ENCODE assay signal across 8 mouse cellular contexts in the genomic region with DNA sequence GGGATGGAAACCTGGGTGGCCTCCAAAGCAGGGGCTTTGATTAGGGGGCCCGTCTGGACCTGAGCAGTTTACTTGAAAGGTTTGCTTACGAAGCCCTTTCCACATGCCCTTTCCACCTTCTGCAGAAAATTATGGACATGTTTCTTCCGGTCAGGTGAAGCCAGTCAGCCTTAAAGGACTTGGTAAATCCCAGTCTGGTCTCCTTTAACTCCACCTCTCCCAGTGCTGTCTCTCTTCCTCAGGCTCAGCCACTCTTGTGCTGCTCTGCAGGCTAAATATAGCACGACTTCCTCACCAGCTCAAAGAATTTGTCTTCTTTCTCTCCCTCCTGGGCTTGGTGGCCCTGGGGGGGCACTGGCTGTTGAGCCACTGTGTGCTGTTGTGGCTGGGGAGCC. TPM values are rescaled to one million over a fixed set of nuclear protein-coding genes. Genes with fewer than 3 reads are reported as not detected.
A peak's percentile ranks its signal among the peaks of the same experiment; 100 is the strongest.
DNase-seq lines count a peak whose midpoint lies in the region; ATAC-seq and TF ChIP-seq lines count a peak whose summit lies in the region.

No protein-coding gene starts in this region.

- 15% methylated on average over 4 of the region's 4 CpGs for WGBS in heart, adult 2 months
- WGBS in limb, embryonic 12.5 days: 14% methylated on average over 4 of the region's 4 CpGs

- no peak for ATAC-seq in limb, embryonic 12.5 days (ENCODE audit: insufficient number of reproducible peaks, insufficient read depth, low FRiP score, low TSS enrichment, low read depth)
- no peak for ATAC-seq in monocyte, adult 5-6 weeks (replicated peaks; ENCODE audit: insufficient number of reproducible peaks, low FRiP score, low TSS enrichment, poor library complexity, severe bottlenecking)

- peak overlapping the region; percentile 51 for H3K27ac ChIP-seq in heart, adult 2 months
- no peak overlapping the region for H3K27ac ChIP-seq in limb, embryonic 12.5 days

- peaks cover 2% of the 10 kb centered on the region for H3K4me1 ChIP-seq in heart, adult 2 months (ENCODE audit: control insufficient read depth, insufficient read depth, low read length)
- H3K4me1 ChIP-seq in limb, embryonic 12.5 days (replicated peaks): peaks cover 26% of the 10 kb centered on the region

- no peak for TF ChIP-seq EP300 in heart, adult 2 months (IDR thresholded peaks at IDR 0.05; ENCODE audit: insufficient read depth, low read depth, low read length)

- peak overlapping the region; percentile 84 for H3K4me2 ChIP-seq in limb, embryonic 12.5 days

- no peaks in the 10 kb centered on the region for H3K36me3 ChIP-seq in heart, adult 2 months (ENCODE audit: control insufficient read depth, insufficient read depth, low read length)
- peaks cover 20% of the 10 kb centered on the region for H3K36me3 ChIP-seq in limb, embryonic 12.5 days

- no peaks in the 10 kb centered on the region for H3K27me3 ChIP-seq in heart, adult 2 months (ENCODE audit: control insufficient read depth, insufficient read depth, low read length)
- H3K27me3 ChIP-seq in limb, embryonic 12.5 days: no peaks in the 10 kb centered on the region

- intact Hi-C loops in heart, adult 2 months (cut with DNase I): no loop called here
- intact Hi-C loops in heart, postnatal 36 days (cut with DNase I): no loop called here

- no peak for TF ChIP-seq POLR2A in heart, adult 2 months (IDR thresholded peaks at IDR 0.05; ENCODE audit: insufficient read depth, low read depth, low read length)

- H3K79me2 ChIP-seq in heart, adult 2 months (replicated peaks; ENCODE audit: control insufficient read depth, insufficient read depth, low read length): no peaks in the 10 kb centered on the region

- TF ChIP-seq CTCF in heart, adult 2 months (IDR thresholded peaks at IDR 0.05): no peak

- H3K9ac ChIP-seq in heart, adult 2 months (ENCODE audit: low read depth, low read length): no peak overlapping the region
- 0 out of 2 replicates have a peak overlapping the region, but pooled peaks have one; percentile 44 for H3K9ac ChIP-seq in limb, embryonic 12.5 days (replicated peaks)

- DNase-seq in heart, adult 2 months: no peak
- no peak for DNase-seq in heart, postnatal 36 days
- peak; percentile 61 for DNase-seq in right cerebral cortex, adult 18-20 months
- no peak for DNase-seq in right cerebral cortex, postnatal 4 days
- DNase-seq in spleen, postnatal 10 days (ENCODE audit: low spot score in 2 of 2): no peak
- no peak for DNase-seq in thymus, postnatal 4 days

- H3K9me3 ChIP-seq in limb, embryonic 12.5 days: no peaks in the 10 kb centered on the region

- no peak overlapping the region for H3K4me3 ChIP-seq in heart, adult 2 months
- H3K4me3 ChIP-seq in limb, embryonic 12.5 days (replicated peaks): peak overlapping the region; percentile 60; the same call in 1 of the 2 replicates

RNA-seq across cellular contexts. Expression of gene Sv2a, which starts 1.4 kb away (rescaled TPM):
- 1 to 10 TPM; 3.4 to 5.4 TPM for total RNA-seq in heart, adult 2 months (2021)
- 4.5 and 5.7 TPM in 2 replicates for polyA plus RNA-seq in heart, adult 2 months (2012; rRNA removed)
- total RNA-seq in heart, postnatal 36 days (2021): 1 to 10 TPM; 3.4 to 9.9 TPM
- 5.6 and 5.9 TPM in 2 replicates for polyA plus RNA-seq in limb, embryonic 12.5 days (2016; fragmentation: Nextera tagmentation; extraction: Ambion mirVana)
- total RNA-seq in monocyte, adult 5-6 weeks (2017): 0.21 to 0.29 TPM in 2 of 3 replicates, not detected in the other

RNA-seq across cellular contexts. Expression of gene Sf3b4, which starts 10.2 kb away (rescaled TPM):
- total RNA-seq in heart, adult 2 months (2021): 10 to 100 TPM; 15.7 to 16.5 TPM
- polyA plus RNA-seq in heart, adult 2 months (2012; rRNA removed): 19.2 and 23.0 TPM in 2 replicates
- 10 to 100 TPM; 15.1 to 17.3 TPM for total RNA-seq in heart, postnatal 36 days (2021)
- 178 and 209 TPM in 2 replicates for polyA plus RNA-seq in limb, embryonic 12.5 days (2016; fragmentation: Nextera tagmentation; extraction: Ambion mirVana)
- total RNA-seq in monocyte, adult 5-6 weeks (2017): 4.0 to 14.2 TPM (median 7.5 TPM) in 3 replicates

RNA-seq across cellular contexts. Expression of gene Mtmr11, which starts 20.6 kb away (rescaled TPM):
- total RNA-seq in heart, adult 2 months (2021): 1 to 10 TPM; 2.1 to 3.5 TPM
- polyA plus RNA-seq in heart, adult 2 months (2012; rRNA removed): 5.5 and 11.7 TPM in 2 replicates
- total RNA-seq in heart, postnatal 36 days (2021): 1 to 10 TPM; 2.0 to 5.6 TPM
- 31.3 and 34.0 TPM in 2 replicates for polyA plus RNA-seq in limb, embryonic 12.5 days (2016; fragmentation: Nextera tagmentation; extraction: Ambion mirVana)
- 0.43 to 2.4 TPM in 2 of 3 replicates, not detected in the other for total RNA-seq in monocyte, adult 5-6 weeks (2017)

RNA-seq across cellular contexts. Expression of gene Bola1, which starts 37.1 kb away (rescaled TPM):
- 10 to 100 TPM; 22.6 to 28.7 TPM for total RNA-seq in heart, adult 2 months (2021)
- polyA plus RNA-seq in heart, adult 2 months (2012; rRNA removed): 22.3 and 36.0 TPM in 2 replicates
- total RNA-seq in heart, postnatal 36 days (2021): 10 to 100 TPM; 25.1 to 26.9 TPM
- polyA plus RNA-seq in limb, embryonic 12.5 days (2016; fragmentation: Nextera tagmentation; extraction: Ambion mirVana): 54.6 and 56.3 TPM in 2 replicates
- total RNA-seq in monocyte, adult 5-6 weeks (2017): 3.9 to 8.1 TPM (median 6.9 TPM) in 3 replicates

RNA-seq across cellular contexts. Expression of gene Hist2h2ab, which starts 37.3 kb away (rescaled TPM):
- total RNA-seq in heart, adult 2 months (2021): 1 to 10 TPM; 1.9 to 2.0 TPM
- 0.35 TPM in 1 of 2 replicates, not detected in the other for polyA plus RNA-seq in heart, adult 2 months (2012; rRNA removed)
- 1 to 10 TPM; 1.9 to 2.3 TPM for total RNA-seq in heart, postnatal 36 days (2021)
- 1.7 and 2.0 TPM in 2 replicates for polyA plus RNA-seq in limb, embryonic 12.5 days (2016; fragmentation: Nextera tagmentation; extraction: Ambion mirVana)
- total RNA-seq in monocyte, adult 5-6 weeks (2017): 11.5 to 28.2 TPM (median 14.2 TPM) in 3 replicates
